Mouse (Mus musculus) limb, embryonic 14.5 days (tissue): Measurements from ENCODE around the gene Eva1c. TPM values are rescaled to one million over a fixed set of nuclear protein-coding genes. Genes with fewer than 3 reads are reported as not detected.

Source experiments
- ATAC-seq: fragments of 200-750 bp; cut with Nextera tagmentation; 2 replicates; pipeline ENCODE4 v1.8.0; 2017; ENCODE audit warnings: low read depth, moderate number of reproducible peaks, moderate TSS enrichment; ENCODE audit not compliant: low FRiP score
- DNase-seq: peaks from one replicate; pipeline ENCODE4 v3.0.0-alpha.2; 2015; ENCODE audit warnings: low spot score
- H3K27ac ChIP-seq: fragments of 300-500 bp; sonication (generic); replicated peaks from 2 replicates; pipeline ENCODE4 v1.5.1; 2014; ENCODE audit warnings: low read depth, mild to moderate bottlenecking, low read length, moderate library complexity, mixed read lengths
- H3K27me3 ChIP-seq: fragments of 300-500 bp; sonication (generic); 2 replicates; pipeline ENCODE4 v1.6.1; 2014; ENCODE audit warnings: low read length, mixed read lengths; ENCODE audit not compliant: control insufficient read depth, insufficient read depth
- H3K36me3 ChIP-seq: fragments of 300-500 bp; sonication (generic); 2 replicates; pipeline ENCODE4 v1.6.1; 2014; ENCODE audit warnings: mild to moderate bottlenecking, low read length, moderate library complexity, mixed read lengths; ENCODE audit not compliant: control insufficient read depth, insufficient read depth
- H3K4me1 ChIP-seq: fragments of 300-500 bp; sonication (generic); 2 replicates; pipeline ENCODE4 v1.6.1; 2014; ENCODE audit warnings: antibody characterized with exemption, low read length, mixed read lengths; ENCODE audit not compliant: control insufficient read depth, insufficient read depth
- H3K4me2 ChIP-seq: fragments of 300-500 bp; sonication (generic); replicated peaks from 2 replicates; pipeline ENCODE4 v1.6.1; 2014; ENCODE audit warnings: low read depth, mild to moderate bottlenecking, low read length, moderate library complexity; ENCODE audit not compliant: severe bottlenecking
- H3K4me3 ChIP-seq: fragments of 300-500 bp; sonication (generic); replicated peaks from 2 replicates; pipeline ENCODE4 v1.5.1; 2014; ENCODE audit warnings: low read length
- H3K9ac ChIP-seq: fragments of 300-500 bp; sonication (generic); 2 replicates; pipeline ENCODE4 v1.6.1; 2014; ENCODE audit warnings: mild to moderate bottlenecking, low read depth, low read length, moderate library complexity; ENCODE audit not compliant: severe bottlenecking
- H3K9me3 ChIP-seq: fragments of 300-500 bp; sonication (generic); 2 replicates; pipeline ENCODE4 v1.6.1; 2016; ENCODE audit warnings: low read length; ENCODE audit not compliant: control insufficient read depth
- POLR2A ChIP-seq: fragments of 200-500 bp; IDR thresholded peaks from 2 replicates; pipeline ENCODE4 v1.8.0; 2012; ENCODE audit warnings: inconsistent platforms, mild to moderate bottlenecking, moderate library complexity, borderline replicate concordance; ENCODE audit not compliant: insufficient read depth, insufficient read length; ENCODE audit errors: extremely low read depth
- WGBS: fragments of 180-500 bp; shearing (Covaris S2); extraction: QIAGEN DNeasy Blood & Tissue Kit; methylation state at CpG from one replicate; pipeline ENCODE4 v1.1.7; 2014; 5-methylcytosine and 5-hydroxymethylcytosine counted together
- polyA plus RNA-seq, 2 experiments: library from polyadenylated mRNA; depleted of rRNA in 1 of 2; stranded (reverse) in 1 of 2; unstranded in 1 of 2; fragments of >200 nt; fragmentation: Nextera tagmentation in 1 of 2; extraction: Ambion mirVana in 1 of 2; gene quantifications; 2 replicates each; pipeline versions ENCODE4 v1.2.1 to v1.2.3; 2012 to 2014

The Eva1c gene
- polyA plus RNA-seq, 2 experiments, result 1.4 to 2.6 TPM

DNA sequence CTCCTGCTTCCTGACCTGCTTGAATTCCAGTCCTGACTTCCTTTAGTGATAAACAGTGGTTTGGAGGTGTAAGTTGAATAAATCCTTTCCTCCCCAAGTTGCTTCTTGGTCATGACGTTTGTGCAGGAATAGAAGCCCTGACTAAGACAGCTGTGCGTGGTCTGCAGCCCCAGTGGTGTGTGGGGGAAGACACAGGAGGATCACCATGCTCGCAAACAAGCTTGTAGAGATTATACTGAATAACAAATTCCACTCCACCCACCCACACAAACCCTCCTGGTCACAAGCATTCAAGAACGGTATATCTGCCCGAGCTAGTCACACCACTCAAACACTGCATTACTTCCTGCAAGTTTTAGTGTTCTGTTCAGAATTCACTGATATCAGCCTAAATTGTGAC, 34.5 kb upstream of the Eva1c start:
- H3K36me3 ChIP-seq, result peaks cover 87% of the 10 kb centered on the region

DNA sequence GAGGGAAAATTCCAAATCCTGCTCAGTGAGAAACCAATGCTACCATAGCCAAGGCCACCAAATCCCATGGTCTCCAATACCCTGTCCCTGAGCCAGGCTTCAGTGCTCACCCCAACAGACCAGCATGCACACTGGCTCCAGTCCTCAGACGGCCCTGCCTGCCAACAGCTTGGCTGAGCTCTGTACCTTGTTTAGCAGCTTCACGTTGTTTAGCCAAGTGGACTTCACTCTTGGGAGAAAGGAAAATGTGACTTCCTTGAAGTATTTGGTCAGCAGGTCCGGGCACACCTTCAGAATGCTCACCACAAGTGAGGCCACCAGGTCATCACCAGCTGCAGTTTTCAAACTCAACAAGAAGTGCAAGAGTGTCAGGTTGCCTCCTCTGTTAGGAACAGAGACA, 34.0 kb upstream of the Eva1c start:
- Histone ChIP-seq H3K9me3 (no peaks in the 10 kb centered on the region), H3K36me3 (peaks cover 85% of the 10 kb centered on the region), H3K9ac (no peak overlapping the region), H3K4me1 (no peaks in the 10 kb centered on the region), H3K4me3 (no peak overlapping the region), H3K27me3 (no peaks in the 10 kb centered on the region), H3K4me2 (no peak overlapping the region), H3K27ac (no peak overlapping the region)
- ATAC-seq, result no peak
- TF ChIP-seq POLR2A, result no peak
- no peak for DNase-seq
- 82% methylated on average over 3 of the region's 3 CpGs for WGBS

More for the DNA sequence above, 34.5 kb upstream of the Eva1c start:
- Histone ChIP-seq H3K9me3 (no peaks in the 10 kb centered on the region), H3K4me2 (no peak overlapping the region), H3K9ac (no peak overlapping the region), H3K4me3 (no peak overlapping the region), H3K27me3 (no peaks in the 10 kb centered on the region), H3K4me1 (no peaks in the 10 kb centered on the region), H3K27ac (no peak overlapping the region)
- TF ChIP-seq POLR2A, result no peak
- no peak for ATAC-seq
- no peak for DNase-seq
- 67% methylated on average over 5 of the region's 5 CpGs for WGBS

DNA sequence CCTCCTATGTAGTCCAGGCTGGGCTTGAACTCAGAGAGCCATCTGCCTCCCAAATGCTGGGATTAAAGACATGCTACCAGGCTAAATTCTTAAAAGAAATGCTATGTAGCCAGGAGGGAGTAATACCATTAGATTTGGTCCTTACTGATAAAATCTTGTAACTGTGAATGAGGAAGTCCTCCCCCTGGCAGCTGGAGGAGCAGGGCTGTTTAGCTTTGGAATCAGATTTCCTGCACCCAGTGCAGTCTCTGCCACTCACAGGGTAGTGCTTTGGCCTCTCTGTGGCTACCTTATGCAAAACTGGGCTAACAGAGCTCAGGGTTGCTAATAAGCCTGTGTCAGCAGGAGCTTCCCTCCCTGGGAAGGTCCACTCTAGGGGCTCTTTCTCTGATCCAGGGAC, 31.8 kb upstream of the Eva1c start:
- H3K27me3 ChIP-seq, result no peaks in the 10 kb centered on the region
- H3K4me3 ChIP-seq, result no peak overlapping the region
- DNase-seq (no peak), ATAC-seq (no peak)
- no peaks in the 10 kb centered on the region for H3K9me3 ChIP-seq
- H3K4me2 ChIP-seq, result no peak overlapping the region
- no peak overlapping the region for H3K9ac ChIP-seq
- H3K27ac ChIP-seq, result no peak overlapping the region
- peaks cover 75% of the 10 kb centered on the region for H3K36me3 ChIP-seq
- TF ChIP-seq POLR2A, result no peak
- no peaks in the 10 kb centered on the region for H3K4me1 ChIP-seq

DNA sequence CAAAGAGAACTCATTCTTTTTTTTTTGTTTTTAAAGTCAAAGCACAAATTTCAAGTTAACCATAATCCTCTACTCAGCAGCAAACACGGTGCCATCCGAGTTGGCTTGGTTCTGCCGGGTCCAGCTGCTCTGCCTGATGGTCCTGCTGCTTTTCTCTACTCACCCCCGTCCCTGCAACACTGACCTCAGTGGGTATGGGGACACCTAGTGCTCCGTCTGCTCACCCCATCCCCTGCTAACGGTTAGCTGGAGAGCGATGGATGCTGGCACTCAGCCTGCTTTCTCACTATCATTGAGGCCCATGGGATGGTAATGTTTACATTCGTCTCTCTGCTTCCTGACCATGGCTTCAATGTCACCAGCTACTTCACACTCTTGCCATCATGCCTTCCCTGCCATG, 28.1 kb upstream of the Eva1c start:
- no peak overlapping the region for H3K4me2 ChIP-seq
- no peaks in the 10 kb centered on the region for H3K9me3 ChIP-seq
- no peak for TF ChIP-seq POLR2A
- no peak overlapping the region for H3K27ac ChIP-seq
- DNase-seq, result no peak
- peaks cover 59% of the 10 kb centered on the region for H3K36me3 ChIP-seq
- H3K9ac ChIP-seq, result no peak overlapping the region
- no peaks in the 10 kb centered on the region for H3K27me3 ChIP-seq
- ATAC-seq, result no peak
- 85% methylated on average over 8 of the region's 8 CpGs for WGBS
- no peak overlapping the region for H3K4me3 ChIP-seq
- no peaks in the 10 kb centered on the region for H3K4me1 ChIP-seq

DNA sequence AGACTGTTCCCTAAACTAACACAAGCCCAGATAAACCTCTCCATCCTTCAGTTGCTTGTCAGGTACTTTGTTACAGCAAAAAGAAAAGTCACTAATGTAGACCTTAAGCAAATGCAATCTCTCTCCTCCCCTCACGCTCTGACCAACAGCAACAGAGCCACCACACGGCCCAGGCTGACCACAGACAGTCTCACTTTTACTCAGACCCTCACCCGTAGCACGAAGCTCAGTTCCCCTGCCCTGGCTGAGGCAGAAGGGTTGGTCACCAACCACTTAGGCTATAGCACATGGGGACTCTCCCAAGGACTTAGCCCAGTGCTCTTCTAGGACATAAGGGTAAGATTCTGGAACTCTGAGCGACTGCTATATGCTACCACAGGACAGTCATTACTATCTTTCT, 27.7 kb upstream of the Eva1c start:
- DNase-seq, result no peak
- Histone ChIP-seq H3K27ac (no peak overlapping the region), H3K27me3 (no peaks in the 10 kb centered on the region), H3K9me3 (no peaks in the 10 kb centered on the region), H3K9ac (no peak overlapping the region), H3K4me3 (no peak overlapping the region), H3K4me1 (no peaks in the 10 kb centered on the region), H3K36me3 (peaks cover 58% of the 10 kb centered on the region), H3K4me2 (no peak overlapping the region)
- 87% methylated on average over 5 of the region's 5 CpGs for WGBS
- TF ChIP-seq POLR2A, result no peak
- no peak for ATAC-seq

DNA sequence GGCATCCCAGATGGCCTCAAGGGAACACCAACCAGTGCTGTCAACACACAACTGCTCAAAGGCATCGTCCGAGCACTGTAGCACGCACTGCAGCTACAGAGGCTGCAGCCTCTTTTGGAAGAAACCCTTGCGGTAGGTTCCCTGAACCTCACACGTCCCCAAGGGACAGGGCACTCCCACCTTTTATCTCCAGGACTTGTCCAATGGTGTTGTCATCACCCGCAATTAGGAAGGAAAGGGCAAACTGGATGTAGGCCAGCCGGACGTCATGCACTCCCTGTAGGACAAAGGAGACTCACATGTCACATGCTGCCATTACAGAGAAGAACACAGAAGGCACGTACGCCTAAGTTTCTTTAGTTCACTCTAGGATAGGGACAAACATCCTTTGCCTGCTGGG, 26.7 kb upstream of the Eva1c start:
- no peak for ATAC-seq
- Histone ChIP-seq H3K4me3 (no peak overlapping the region), H3K27me3 (no peaks in the 10 kb centered on the region), H3K9me3 (no peaks in the 10 kb centered on the region), H3K27ac (no peak overlapping the region), H3K4me2 (no peak overlapping the region), H3K4me1 (no peaks in the 10 kb centered on the region), H3K9ac (no peak overlapping the region), H3K36me3 (peaks cover 57% of the 10 kb centered on the region)
- WGBS, result 90% methylated on average over 10 of the region's 10 CpGs
- no peak for DNase-seq
- TF ChIP-seq POLR2A, result no peak
